Mouse (Mus musculus) CD4-positive, CD25-positive, alpha-beta regulatory T cell, adult 4 months (primary cell): ENCODE measurements around the gene Tmeff1. TPM values are rescaled to one million over a fixed set of nuclear protein-coding genes. Genes with fewer than 3 reads are reported as not detected.

Source experiments
- ATAC-seq: one replicate; pipeline ENCODE4 v1.8.0; 2017
- polyA plus RNA-seq, 2 experiments: library from polyadenylated mRNA; unstranded; fragments of 100-300 nt; shearing (Covaris generic); gene quantifications; one replicate each; pipeline ENCODE4 v1.2.1; 2017

The Tmeff1 gene
- polyA plus RNA-seq, result under 1 TPM in 1 of 2 experiments, not detected in 1; 0.34 TPM

DNA sequence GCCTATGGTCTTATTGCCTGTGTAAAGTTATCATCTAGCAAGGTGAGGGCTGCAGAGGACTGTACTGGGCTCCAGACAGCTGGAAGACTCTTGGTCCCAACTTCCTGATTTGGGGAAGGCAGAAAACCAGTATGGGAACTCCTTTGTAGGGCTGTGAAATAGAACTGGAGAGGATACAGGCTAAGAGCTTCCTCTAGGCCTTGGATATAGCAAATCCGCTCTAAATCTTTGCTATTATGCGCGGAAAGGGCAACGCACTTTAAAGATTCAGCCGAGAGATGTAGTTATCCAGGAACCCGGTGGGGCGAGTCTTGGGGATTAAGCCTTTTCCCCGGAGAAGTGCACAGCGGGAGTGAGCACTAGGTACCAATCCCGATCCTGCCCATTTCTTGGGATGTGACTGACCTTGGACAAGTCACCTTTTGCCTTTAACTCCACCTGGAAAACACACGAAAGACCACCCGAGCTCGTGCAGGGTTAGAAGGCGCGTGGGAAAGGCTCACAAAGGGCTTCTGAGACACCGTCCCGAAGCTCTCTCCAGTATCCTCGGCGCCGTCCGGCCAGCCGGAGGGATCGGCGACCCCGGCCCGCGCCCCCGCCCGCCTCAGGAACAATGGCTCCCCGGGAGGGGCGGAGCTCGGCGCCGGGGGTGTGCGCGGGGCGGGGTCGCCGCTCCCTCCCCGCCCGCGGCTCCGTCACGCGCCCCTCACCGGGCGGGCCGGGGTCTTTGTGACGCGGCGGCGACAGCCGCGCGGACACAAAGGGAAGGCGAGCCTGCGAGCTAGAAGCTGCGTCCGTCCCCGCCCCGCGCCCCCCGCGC lies at the start of gene Tmeff1:
Tmeff1 (plus strand) TSS at position 754 of the 820 bp plus-strand sequence.
- ATAC-seq, result no peak

DNA sequence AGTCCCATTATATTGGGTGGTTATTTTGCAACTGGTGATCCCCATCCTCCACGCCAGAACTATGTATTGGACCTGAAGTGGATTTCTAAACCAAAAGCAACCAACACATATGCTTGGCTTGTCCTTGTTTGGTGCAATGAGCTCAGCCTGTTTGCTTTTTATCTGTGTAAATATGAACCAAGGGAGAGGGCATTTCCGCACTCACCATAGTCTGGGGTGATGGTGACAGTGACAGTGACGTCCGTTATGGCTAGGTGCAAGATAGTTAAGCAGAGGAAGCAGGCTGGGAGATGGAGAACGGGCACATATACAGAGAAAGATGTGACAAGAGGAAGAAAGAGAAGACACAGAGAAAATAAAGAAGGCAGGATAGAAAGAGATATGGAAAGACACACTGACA lies 48.7 kb upstream of the Tmeff1 start:
- ATAC-seq, result no peak

DNA sequence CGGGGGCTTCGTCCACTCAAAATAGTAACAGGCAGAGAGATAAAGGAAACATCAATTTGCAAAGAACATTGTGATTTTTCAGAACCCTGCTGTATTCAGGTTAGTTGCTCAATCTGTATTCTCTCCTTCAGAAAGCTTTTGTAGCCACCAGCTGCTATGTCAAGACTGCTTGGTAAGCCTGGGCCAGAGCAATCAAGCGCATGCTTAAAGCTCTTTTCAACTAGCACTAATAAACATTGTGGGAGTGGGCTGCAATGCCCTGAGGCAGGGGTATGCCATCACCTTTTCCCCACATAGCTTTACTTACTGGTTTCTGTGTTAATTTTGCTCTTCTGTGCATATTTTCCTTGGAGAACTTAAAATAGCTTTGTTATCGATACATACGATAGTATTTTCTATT lies 48.0 kb upstream of the Tmeff1 start:
- ATAC-seq, result no peak

DNA sequence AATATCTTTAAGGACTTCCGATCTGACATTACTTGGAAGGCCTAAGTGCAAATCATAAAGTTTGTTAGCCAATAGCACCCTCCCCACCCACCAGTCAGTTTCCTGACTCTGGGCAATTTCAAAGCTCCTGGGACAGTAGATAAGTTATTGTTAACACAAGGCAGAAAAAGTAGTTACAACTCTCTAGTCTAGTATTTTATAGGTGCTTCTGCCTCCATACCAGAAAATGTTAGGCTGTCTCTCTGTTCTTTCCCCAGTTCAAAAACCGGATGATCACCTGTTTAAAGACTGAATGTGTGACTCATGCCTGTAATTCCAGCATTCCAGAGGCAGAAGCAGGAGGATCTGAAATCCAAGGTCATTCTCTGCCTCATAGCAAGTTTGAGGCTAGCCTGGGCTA lies 46.4 kb upstream of the Tmeff1 start:
- ATAC-seq, result no peak

DNA sequence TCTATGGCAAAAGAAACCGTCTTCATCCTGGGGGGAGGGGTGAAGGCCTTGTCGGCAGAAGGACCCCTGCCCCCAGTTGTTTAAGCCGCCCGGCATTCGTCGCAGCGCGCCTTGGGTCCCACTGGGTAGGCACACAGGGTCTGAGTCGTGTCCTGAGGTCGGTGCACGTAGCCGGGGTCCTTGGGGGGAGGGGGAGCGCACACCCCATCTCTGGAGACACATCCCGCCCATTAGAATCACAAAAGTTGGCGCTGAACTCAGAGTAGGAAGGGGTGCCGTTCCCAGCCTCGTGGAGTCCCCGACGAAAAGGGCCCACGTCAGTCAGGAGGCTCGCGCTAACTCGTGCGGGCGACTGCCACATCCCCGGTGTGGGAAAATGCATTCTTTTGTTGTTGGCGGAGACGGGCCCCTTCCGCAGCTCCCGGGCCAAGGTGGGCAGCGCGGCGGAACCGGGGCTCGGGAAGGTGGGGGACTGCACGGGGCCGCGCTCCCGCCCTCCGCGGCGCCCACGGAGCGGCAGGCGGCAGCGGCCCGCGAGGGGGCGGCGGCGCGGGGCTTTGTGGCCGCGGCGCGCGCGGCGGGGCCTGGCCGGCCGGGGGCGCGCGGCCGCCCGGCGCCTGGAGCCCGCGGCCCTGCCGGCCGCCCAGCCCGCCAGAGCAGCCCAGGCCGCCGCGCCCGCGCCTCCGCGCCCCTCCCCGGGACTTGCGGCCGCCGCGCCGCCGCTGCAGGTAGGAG lies 45.0 kb upstream of the Tmeff1 start, which contains the start of gene Msantd3:
Msantd3 (plus strand) TSS at position 95 of the 735 bp plus-strand sequence.
- ATAC-seq, result no peak

DNA sequence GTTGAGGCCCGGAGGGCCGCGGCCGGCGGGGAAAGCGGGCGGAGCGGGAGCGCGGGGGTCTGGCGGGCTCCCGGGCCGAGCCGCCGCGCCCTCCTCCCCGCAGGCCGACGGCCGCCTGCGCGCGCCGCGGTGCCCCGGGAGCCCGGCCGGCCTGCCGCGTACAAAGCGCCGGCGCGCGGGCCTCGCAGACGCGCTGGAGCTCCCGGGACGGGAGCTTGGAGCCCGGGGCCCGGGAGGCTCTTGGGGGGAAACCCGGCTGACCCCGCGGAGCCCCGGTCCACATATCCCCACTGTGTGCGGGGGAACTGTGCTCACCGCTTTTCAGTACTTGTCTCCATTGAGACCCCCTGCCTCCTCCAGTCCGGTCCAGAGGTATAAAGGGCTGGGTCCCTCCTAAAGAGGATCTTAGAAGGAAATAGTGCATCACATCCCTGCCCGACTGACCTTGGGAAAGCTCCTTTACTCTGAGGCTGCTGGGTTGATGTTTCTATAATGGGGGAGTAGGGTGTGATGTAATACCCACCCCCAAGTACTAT lies 44.3 kb upstream of the Tmeff1 start:
- no peak for ATAC-seq

DNA sequence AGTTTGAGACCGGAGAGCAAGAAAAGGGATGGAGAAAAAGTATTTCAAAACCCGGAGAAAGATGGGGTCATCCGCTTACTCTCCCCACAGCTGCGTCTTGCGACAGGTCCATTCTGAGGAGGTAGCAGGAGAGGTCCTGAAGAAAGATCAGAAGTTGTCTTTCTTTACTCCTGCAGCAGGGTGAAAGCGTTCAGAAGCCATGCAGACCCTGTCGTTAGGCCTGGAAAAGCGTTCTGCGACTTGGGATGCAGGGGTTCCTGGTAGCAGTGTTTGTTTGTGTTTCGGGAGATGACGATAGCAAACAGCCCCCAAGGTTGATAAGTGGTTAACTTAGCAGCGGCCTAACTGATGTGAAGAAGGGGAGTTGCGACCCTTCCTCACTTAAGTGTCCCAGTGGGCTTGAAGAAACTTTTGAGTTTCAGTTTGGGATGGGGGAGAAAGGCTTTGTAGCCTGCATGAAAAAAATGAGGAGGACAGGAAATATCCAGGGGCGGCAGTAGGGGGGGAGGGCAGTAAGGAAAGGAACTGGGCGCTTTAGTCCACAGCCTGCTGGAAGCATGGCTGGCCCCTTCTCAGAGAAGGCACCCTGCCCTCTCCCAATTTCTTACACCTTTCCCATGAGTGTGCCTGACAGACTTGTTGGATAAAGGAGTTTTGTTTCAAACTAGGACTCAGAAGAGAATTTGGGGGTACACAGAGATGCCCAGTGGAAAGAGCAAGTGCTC lies 43.3 kb upstream of the Tmeff1 start:
- no peak for ATAC-seq

DNA sequence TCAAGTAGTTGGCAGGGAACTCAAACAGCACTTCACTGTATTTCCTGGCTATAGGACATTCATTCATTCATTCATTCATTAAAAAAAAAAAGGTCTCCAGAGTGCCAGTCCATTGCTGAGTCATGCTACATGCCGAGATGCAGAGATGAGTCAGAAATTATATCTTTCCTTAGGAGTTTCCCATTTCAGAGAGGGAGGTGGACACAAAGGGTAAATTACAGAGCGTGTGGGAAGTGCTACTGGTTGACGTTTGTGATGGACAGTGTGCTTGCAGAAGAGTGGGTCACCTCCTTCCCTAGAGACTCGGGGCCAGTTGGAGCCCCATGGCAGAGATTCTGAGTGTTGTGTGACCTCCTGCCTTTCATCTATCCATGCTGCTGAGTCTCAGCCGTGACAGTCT lies 42.6 kb upstream of the Tmeff1 start:
- ATAC-seq, result no peak

DNA sequence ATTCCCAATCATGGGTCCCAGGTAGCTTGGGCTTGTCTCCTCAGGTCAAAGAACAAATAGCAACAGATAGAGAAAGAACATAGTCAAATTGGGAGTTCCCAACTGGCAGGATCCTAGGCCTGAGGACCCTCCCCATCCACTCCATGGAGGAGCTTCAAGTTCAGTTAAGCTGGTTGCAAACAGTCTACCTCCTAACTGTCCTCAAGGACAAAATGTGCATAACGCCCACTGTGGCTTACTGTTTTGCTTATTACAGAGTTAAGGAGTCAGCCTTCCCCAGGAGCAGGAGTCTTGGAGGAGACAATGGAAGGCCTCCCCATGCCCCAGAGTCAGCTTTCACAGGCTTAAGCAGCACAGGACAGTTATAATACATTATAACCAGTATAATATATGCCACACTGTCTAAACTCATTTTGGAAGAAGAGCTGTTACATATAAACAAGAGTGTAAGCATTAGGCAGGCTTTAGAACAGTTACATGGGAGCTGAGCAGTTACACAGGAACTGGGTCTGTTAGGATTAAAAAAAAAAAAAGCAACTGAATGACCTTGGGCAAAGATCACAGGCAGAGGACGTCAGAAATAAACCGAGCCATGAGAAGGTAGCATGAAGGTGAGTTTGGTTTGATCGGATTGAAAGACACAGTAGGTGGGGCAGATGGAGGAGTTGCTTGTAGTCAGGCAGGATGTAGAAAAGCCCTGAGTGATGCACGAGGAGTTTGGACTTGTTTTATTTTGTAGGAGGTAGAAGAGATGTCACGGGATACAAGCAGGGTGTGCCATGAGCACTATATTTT lies 41.7 kb upstream of the Tmeff1 start:
- ATAC-seq, result no peak

DNA sequence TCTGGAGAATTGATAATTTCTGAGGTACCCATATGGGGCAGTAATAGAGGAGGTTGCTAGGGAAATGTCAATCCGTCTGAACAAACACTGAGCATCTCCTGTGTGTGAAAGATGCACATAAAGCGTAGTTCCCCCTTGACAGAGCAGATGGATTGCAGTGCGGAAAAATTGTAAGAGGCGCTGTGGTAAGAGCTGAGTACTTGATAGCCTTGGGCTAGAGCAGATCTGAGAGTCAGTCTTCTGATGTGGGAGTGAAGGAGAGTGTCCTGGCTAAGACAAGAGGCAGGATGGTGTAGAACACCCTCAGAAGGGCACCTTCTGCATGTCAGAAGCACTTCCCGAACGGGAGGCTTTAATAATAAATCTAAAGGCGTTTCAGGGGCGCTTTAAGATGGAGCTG lies 40.8 kb upstream of the Tmeff1 start:
- ATAC-seq, result no peak

DNA sequence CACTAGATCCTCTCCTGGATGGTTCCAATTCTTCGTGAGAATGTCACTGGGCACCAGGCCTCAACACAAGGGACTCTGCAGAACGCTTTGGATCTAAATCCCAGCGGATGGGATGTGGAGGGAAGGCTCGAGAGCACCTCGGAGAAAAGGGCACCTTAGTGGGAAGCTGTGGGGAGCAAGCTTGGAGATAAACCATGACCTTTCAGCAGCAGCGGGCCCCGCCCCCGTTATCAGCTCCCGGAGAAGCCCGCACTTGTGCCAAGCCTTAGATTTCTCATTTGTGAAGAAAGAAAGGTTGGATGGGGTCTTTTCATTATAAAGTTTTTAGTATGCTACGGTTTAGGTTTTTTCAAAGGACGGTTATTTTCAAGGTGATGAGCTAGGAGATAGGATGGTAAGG lies 39.0 kb upstream of the Tmeff1 start:
- ATAC-seq, result no peak

DNA sequence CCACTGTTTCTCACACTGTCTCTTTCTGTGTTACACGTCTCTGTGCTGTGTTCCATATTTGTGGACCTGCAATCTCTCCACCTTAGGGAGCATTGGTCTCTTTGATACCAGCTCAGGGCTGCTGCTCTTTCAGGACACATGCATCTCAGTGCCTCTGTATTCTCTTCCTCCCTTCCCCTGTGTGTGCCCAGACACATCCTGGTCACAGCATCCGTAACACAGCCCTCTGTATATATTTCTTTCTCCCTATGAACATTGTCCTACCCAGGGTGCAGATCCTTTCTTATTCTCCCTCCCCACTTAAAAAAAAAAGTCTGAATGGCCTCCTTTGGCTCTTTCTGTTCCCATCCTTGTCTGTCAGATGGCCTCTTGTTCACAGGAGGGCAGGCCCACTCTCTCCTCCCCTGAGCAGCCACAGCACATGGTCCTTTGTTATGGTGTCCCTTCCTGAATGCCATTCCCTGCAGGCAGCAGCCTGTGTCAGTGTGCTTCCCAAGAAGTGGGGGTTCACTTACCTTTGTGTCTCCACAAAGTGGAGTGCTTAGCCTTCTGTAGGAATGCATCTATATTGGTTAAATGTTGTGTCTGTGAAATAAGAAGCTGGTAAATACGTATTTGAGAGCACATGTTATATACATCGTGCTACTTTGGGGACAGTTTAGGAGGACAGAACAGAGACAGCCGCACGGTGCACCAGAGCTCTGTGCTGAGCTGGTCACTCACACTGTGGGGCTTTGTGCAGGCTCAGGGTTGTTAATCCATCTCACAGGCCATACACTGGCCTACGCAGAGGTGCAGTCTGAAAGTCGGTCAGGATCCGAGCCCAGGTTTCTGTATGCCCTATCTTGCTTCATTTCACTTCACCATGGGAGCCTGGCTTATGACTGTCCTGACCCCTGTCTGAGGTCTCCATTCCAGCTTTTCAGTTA lies 38.1 kb upstream of the Tmeff1 start:
- no peak for ATAC-seq

DNA sequence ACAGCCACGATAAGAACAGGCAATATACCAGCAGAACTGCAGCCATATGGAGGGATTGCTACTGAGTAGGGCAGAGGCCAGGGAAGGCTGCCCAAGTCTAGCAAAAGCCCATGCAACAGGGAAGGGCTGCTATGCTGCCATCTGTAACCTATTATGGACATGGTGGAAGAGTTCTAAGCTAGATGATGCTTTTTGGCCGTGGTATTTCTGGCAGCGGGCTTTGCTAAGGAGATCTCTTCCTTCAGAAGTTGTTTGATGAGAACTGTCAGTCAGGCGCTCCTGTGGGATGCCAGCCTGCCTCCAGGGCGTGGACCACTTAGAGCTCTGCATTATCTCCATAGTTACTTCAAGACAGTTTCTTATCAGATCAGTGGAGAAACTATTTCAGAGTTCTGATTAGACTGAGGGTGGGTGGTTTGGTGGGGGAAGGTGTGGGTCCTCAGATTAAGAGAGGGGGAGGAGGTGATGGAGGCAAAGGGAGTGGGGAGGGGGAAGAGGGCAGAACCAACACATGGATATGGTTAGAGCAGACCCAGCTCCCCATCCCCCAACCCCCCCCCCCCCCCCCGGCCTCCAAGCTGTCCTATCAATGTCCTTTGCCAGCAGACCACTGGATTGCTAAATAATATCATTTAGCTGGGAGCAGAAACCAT lies 36.5 kb upstream of the Tmeff1 start:
- no peak for ATAC-seq

DNA sequence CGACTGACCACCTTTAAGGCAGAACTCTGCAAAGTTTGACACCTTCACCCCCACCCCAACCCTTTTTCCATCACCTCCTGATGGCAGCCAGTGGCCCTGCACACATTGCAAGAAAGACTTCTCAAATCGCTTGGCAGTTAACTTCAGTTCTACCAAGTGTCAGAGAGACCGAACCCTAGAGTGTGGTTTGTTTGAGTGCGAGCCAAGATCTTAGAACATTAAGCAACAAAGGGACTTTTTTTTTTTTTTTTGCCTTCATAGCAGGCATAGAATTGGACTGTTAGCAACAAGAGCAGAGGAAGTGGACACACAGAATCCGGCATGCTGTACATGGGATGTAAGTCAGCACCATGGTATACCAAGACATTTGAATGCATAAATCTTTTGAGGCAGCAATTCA lies 35.3 kb upstream of the Tmeff1 start:
- ATAC-seq, result no peak

DNA sequence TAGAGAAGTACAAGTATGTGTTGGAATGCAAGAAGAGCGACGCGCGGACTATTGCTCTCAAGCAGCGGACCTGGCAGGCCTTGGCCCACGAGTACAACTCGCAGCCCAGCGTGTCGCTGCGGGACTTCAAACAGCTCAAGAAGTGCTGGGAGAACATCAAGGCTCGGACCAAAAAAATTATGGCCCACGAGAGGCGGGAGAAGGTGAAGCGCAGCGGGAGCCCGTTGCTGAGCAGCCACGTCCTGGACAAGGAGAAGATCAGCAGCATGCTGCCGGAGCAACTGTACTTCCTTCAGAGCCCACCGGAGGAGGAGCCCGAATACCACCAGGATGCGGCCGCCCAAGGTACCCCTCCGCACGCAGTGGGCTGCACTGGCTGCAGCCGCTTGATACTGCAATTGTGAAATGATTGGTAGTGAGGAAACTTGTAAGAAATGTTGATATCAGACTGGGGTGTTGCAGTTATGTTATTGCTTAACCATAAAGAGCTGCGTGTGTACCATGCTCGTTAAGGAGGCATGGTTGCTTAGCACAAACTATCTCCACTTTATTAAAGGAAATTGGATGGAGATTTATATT lies 32.4 kb upstream of the Tmeff1 start:
- ATAC-seq, result no peak

DNA sequence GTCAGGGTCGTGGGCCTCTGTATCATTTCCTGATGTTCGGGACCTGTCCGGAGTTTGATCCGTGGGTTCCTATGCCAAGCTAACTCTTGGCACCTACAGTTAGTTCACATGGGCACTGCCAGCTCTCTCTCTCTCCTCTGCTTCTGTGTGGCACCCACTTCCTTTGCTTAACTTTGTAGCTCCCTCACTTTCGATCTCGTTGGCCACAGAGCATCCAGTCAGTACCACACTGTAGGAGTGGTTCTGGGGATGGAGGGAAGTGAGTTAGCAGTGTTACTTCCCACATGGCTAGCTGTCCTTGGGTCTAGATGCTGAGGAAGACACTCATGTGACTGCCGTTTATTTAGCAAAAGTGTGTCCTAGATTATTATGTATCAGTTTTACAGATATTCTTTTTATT lies 30.8 kb upstream of the Tmeff1 start:
- no peak for ATAC-seq

DNA sequence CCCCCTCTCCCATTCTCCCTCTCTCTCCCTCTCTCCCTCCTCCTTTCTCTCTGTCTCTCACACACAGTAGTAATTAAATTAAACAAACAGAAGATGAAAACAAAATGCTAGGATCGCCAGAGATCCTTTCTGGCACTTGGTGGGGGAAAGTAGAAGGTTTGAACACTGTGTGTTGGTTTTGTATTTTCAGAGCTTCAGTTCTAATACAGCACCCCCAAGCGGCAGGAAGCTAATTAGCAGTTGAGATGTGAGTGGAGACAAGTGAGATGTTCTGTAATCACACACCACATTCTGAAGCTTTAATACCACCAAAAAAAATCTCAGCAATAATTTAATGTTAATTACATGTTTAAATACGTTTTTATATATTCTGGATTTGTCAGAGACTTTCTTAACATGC lies 29.2 kb upstream of the Tmeff1 start:
- no peak for ATAC-seq

DNA sequence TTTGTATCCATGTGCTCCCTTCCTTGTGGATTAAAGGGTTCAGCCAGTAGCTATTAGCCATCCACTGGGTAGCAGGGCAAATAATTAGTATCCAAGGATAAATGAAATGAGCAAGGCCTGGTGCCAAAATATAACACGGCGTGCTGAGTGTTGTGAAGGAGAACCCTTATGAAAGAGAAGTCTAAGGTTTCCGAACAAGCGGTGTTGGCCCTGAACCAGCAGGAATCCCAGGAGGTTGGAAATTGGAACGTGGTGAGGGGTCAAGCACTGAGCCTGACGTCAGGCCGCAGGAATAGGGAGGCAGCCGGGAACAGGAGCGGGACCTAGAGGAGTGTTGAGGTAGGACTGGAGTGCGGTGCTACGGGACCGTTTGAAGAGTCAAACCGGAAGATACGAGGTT lies 25.3 kb upstream of the Tmeff1 start:
- ATAC-seq, result no peak

DNA sequence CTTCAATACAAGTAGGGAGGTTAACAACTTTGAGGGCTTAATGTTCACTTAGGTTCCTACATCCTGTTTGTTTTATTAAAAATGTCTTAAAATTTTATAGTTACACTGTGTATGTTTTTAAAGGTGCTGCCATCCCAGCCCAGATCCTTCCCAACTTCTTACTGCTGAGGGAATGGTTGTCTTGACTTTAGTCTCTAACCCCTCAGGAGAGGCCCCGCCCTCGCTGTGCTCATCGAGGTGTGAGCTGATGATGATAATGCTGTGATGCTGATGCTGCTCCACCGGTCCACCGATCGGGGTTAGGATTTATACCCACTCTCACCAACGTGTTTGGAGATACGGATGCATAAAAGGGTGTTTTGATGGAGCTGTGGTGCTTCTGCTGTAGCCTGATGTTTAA lies 23.1 kb upstream of the Tmeff1 start:
- ATAC-seq, result no peak

DNA sequence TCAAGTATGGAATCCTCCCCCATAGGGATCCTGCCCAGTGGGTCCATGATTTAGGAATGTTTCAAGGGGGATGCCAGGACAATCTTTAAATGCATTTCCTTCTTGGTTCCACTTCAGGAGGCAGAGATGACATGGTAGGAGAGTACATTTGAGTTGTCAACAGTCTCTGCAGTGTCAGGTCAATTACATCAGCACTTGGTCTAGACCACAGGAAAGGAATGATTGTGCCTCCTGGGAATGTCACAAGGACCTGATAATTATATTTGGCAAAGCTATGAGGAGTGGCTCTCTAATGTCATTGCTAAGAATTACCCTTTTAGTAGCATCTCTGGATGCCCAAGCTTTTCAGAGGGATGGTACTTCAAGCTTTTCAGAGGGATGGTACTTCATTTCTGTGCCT lies 20.0 kb upstream of the Tmeff1 start:
- no peak for ATAC-seq
